Mouse (Mus musculus) granulocyte monocyte progenitor cell, adult 5-6 weeks (primary cell): ENCODE measurements around the gene Kdelr1. TPM values are rescaled to one million over a fixed set of nuclear protein-coding genes. Genes with fewer than 3 reads are reported as not detected.
A peak's percentile ranks its signal among the peaks of the same experiment; 100 is the strongest.

ENCODE experiments used
- ATAC-seq: replicated peaks from 2 replicates; pipeline ENCODE4 v1.8.0; 2016; ENCODE audit warnings: mild to moderate bottlenecking, moderate TSS enrichment, inconsistent platforms; ENCODE audit not compliant: poor library complexity, severe bottlenecking
- total RNA-seq, 2 experiments: library from RNA; stranded (forward) in 1 of 2; stranded (reverse) in 1 of 2; fragments of 200-712, 200-1000 nt in 1 of 2; fragments of >200 nt in 1 of 2; fragmentation: Nextera tagmentation in 1 of 2; gene quantifications; 2 replicates each; pipeline ENCODE4 v1.2.3; 2014 to 2017

Gene Kdelr1
- total RNA-seq, 2 experiments from 2014 or later: 72.5 to 143 TPM

DNA sequence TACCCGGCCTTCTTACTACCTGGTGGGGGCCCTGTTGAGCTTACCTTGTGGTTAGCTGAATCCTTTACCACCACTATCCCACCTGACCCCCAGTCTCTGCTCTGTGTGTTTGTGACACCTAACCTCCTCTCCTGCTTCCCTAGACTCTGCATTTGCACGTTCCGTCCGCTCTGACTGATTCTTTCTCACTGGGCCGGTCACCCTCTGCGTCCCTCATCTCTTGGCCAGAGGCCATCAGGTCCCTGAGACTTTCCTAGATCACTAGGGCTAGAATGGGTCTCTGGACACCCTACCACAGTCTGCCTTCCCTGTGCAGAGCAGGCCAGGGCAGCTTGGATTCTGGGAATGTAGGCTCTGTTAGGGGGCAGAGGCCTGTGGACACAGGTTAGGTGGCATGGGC lies 41.5 kb downstream of the Kdelr1 start:
- ATAC-seq: no peak

DNA sequence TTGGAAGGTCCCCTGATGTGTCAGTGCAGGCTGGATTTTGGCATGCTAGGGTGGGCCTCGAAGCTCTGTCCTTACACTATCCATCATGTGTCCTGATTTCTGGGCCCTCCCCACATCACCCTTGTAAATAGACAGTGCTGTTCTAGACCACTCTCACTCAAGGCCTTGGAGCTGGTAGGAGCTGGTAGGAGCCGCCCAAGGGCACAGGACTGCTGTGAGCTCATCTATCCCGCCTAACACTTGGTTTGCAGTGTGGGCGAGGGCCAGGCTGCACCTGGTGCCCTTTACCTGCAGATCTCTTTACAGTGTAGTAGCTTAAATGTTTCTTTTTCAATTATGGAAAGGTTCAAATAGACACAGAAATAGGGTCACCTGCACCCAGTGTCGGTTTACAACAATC lies 42.4 kb downstream of the Kdelr1 start:
- no peak for ATAC-seq

DNA sequence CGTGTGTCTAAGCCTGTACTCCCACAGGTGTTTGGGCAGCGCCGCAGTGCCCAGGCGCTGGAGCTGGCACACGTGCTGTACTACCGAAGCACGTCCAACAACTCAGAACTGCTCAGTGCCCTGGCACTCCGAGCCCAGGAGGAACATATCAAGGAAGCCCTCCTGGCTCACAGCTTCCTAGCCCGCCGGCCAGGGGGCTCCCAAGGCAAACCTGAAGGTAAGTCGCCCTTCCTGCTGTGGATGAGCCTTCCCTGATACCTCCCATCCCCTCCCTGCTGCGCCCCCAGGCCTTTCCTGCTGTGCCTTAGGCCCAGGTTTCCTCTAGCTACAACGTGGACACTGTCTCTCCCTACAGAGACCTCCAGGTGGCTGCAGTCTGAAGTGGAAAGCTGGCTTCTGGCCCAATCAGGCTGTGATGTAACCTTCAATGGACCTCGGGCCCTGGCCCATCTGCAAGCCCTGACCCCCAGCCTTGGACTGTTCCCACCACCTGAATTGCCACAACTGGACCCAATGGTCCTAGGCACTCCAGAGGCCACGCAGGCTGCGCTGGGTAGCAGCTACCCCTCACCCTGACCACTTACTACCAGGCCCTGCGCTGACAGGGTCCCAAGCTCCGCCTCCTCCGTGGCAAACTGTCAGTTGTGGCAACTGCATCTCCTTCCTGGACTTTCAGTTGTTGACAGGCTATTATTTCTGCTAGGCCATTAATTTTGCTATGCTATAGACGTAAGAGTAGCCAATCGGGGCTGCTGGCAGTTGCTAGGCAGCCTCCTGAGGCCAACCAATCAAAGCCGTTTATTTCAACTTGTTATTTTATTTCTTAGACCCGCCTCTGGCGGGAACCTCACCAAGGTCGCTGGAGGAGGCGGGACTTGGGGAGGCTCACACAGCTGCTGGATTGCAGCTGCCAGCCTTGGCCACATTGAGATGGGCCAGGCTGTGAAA lies 43.8 kb downstream of the Kdelr1 start:
- ATAC-seq: peak; percentile 62

DNA sequence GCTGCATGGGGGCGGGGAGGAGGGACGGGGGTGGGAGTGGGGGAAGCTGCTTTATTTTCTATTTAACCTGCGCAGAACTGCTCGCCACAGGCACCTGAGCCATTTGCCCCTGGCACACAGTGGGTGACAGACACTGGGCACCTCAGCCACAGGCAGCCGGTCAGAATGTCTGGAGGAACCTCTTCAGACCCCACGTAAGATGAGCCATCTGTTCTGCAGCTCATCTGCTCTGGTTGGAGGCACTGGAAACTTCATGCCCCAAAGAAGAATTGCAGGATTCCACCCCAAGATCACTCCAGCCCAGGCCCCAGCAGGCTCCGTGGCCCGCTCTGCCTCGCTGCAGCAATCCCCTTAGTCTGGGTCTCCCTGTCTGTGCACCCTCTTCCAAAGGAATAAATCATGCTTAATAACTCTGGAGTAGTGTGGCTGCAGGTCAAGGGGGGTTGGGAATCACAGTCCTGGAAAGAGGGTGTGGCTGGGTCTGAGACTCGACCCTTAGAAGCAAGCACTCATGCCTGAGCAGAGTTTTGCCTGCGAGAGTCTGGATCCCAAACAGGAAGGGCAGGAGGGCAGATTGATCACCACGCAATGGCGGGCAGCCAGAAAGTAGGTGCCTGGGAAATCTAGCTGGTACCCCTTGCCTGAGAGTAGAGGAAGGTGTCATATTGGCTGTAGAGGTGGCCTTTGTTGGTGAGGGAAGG lies 44.6 kb downstream of the Kdelr1 start:
- no peak for ATAC-seq

DNA sequence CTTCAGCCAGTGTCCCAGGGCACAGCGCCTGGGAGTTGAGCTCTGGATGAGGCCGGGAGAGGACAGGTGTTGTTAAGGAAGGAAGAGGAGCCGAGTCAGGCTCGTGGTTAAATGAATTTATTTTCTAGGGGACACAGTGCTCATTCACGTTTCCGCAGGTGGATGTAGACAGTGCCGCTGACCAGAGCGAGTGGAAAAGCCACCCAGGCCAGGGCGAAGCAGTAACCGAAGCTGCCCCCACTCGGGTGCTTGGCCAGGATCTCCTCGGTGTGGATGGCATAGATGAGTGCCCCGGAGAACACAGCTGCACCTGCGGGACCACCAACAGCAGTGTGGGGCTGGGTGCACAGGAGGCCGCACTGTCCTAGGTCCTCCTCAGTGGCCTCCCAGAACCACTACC lies 45.4 kb downstream of the Kdelr1 start:
- no peak for ATAC-seq

DNA sequence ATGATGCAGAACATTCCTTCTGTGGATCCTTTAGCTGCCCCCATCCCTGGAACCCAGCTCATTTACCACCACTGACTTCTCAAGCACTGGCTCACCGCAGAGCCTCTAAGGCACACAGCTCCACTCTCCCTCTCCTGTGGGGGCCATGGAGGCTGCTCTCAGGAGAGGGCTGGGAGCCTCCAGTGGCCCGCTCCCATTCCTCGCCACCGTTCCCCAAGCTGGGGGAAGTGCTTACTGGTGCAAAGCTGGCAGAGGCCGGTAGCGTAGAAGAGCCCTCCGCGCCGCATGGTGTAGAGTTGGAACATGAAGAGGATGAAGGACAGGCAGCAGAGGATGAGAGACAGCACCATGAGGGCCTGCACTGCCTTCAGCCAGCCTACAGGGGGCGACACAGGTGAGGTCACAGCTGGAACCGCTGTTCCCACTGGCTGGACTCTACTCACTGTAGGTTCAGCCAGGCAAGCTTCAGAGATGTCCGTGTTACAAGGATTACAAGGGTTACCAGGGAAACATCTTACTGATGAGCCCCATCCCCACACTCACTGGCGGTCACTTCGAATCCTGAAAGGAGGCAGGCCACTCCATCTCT lies 46.6 kb downstream of the Kdelr1 start:
- no peak for ATAC-seq

DNA sequence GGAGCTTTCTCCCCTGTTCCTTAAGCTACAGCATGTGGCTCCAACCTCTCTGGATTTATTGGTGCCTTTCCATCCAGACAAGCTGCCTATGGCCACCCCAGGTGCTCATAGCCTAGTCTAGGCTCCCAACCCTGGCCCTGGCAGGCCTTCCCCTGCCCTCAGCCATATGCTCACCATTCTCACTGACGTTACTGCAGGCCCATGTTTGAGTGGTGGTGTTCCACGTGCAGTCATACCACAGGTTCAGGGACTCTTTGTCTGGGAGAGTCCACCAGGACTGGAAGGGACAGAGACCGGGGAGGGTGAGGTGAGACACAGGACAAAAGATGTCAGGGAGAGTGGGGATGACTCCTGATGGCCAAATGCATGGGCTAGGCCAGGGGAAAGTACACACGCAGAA lies 47.2 kb downstream of the Kdelr1 start:
- ATAC-seq: no peak

DNA sequence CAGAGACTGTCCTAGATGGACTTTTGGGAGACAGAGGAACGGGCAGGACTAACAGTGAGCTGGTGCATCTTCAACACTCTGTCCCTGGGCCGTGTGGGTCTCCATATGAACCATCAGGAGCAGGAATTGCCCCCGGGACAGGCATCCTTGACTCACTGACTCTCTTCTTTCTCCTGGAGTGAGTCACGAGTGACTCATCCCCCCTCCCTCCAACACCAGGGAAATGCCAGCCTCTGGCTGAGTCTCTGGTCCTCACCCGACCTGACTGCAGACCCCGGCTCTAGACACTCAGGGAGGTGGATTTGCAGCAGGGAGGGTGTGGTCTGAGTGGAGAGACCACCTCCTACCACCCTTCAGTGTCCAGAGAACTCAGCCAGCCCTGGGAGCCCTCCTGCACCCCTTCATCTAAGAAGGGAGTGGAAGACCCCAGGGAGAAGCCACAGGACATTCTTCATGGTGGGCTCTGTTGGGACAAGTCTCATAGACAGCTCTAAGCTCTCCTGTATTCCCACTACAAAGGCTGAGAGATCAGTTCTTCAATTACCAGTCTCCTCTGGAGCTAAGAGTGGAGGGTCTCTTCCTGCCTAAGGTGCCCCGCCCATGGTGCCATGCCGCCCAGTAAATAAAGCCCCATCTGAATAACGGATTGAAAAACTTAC lies 48.1 kb downstream of the Kdelr1 start:
- no peak for ATAC-seq

DNA sequence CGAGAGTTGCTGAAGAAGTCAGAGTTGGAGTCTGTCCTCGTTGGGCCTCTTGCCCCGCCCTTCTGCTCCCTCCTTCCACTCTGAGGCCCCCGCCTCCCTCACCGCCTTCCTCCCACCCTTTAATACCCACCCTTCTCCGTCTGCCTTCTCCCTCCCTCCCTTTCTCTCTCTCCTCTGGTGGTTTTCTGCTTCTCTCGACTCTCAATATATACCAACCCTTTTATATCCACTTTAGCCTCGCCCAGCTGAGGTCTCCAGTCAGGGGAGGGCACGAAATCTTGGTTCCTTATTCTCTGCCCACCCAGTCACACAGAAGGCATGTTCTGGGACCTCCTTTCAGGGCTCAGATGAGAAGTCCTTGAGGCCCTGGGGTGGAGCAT lies 48.7 kb downstream of the Kdelr1 start, which contains the start of gene Emp3:
Gene Emp3 (minus strand): TSS at position 163 of the 380 bp plus-strand sequence.
- ATAC-seq: peak; percentile 26

DNA sequence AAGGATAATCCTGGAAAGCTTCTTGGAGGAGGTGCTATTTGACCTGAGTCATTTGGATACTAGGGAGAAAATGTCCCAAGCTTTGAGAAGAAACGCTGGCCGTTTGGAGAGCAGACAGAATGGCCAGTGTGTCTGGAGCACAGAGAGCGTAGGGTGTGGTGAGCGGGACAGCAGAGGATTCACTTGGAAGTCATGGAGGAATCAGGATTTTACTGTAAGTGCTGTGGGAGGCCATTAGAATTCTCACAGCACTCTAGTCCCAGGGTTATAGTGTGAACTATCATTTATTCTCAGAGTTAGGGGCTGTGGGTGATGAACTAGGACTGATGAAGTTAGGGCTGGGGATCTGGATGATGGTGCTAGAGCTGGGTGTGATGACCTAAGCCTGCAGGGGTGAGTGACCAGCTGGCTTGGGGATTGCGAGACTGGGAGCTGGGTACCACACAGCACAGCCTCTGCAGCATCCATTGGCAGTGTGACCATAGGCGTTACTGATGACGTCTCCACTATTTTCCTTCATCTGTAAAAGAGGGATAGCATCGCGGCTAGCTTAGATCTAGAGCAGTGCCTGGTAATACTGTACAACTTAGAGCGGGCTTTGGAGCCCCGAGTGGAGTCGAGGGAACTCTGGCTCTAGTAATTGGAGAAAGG lies 49.5 kb downstream of the Kdelr1 start:
- no peak for ATAC-seq

DNA sequence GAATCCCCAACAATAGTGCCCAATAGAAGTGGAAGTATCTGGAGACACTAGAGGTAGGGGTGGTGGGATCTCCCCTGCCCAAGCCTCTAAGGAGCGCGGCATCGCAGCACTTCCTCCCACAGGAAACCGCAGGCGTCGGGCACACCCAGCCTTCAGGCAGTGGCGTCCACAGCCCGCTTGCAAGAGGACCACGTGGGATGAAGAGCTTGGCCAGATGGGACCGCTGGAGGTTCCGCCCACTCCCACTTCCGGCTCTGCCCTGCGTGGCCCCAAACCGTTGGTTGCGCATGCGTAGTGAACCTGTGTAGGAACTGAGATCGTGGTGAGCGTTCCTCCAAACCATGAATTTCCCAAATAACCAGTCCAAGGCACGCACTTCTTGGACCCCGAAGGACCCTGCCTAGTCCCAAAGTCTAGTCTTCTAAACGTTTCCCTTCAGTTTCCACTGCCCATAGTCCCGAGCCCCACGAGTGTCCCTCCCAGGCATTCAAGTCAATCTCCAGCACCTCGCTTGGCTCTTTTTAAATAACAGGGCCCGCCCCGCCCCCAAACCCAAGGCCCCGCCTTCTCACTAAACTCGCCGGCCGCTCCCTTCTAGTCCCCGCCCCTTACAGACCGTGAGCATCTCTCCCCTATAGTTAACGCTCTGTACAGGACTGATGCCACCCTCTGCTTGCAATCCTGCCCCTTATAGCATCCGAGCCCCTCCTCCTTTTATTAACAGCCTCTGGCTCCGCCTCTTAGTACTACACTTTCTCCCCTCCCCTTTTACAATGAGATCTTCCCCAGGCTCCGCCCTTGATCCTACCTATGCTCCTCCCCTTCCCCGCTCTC lies 50.6 kb downstream of the Kdelr1 start:
- peak; percentile 57 for ATAC-seq

DNA sequence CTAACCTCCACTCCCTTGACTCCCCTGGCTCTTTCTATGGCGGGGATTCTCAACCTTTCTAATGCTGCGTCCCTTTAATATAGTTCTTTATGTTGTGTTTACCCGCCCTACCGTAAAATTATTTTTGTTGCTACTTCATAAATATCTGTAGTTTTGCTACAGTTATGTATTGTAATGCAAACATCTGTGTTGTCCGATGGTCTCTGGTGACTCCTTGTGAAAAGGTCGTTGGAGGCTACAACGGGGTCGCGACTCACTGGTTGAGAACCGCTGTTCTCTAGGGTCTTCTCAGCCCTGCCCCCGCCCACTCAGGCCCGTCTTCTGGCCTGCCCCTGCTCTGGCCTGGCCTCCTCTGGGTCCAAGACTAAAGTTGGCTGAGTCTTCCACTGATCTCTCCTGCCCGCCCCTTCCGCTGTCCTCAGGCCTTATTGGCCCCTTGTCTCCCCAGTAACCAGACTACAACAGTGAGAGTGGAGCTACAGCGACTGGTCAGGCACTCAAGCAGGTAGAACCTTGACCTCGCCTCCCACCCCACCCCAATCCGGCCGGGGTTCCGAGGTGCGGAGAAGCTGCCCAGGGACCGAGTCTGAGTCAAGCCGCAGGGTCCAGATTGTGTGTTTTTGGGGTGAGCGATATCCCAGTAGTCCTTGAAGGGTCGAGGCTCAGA lies 51.3 kb downstream of the Kdelr1 start, which contains the start of gene Ccdc114:
Gene Ccdc114 (plus strand): TSS at position 311 of the 667 bp plus-strand sequence.
- peak; percentile 25 for ATAC-seq

DNA sequence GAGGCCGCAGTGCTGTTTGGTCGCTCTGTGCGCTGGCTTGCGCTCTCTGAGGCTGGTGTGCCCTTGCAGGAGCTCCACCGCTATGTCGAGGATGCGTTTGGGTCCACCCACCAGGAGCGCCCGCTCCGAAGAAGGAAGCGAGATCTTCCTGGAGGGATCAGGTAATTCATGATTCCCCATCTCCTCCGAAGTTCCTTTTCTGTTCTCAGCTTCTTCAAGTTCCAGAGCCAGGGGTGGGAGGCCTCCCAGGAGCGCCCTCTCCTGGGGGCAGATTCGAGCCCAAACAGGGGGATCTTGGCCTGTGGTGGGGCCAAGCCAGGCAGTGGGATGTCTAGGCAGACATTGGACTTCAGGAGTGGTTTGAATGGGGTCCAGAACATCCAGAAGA lies 51.9 kb downstream of the Kdelr1 start:
- ATAC-seq: 0 out of 2 replicates have a peak, but pooled peaks have one; percentile 8

DNA sequence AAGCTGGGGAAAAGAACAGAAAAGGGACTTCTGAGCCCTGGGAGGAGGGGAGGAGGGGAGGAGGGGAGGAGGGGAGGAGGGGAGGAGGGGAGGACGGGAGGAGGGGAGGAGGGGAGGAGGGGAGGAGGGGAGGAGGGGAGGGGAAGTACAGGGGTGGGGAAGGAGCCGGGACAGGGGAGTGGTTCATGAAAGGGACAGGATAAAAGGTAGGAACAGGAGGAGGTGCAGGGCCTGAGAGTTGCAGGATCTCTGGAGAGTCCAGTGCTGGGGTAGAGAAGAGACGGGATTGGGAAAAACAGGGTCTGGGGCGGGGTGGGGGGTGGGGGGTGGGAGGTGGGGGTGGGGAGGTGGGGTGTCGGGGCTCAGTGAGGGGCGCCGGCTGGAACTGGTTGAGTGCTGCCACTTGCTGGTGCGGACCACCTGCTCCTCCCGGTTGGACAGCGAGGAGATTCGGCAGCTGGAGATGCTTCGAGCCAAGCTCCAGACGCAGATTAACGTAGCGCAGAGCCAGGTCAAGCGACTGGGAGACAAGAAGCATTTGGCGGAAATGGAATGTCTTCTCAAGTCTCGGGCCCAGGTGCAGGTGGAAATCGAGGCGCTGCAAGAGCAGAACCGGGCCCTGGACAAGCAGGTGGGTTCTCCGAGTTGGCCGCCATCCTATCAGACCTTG lies 56.2 kb downstream of the Kdelr1 start:
- no peak for ATAC-seq

DNA sequence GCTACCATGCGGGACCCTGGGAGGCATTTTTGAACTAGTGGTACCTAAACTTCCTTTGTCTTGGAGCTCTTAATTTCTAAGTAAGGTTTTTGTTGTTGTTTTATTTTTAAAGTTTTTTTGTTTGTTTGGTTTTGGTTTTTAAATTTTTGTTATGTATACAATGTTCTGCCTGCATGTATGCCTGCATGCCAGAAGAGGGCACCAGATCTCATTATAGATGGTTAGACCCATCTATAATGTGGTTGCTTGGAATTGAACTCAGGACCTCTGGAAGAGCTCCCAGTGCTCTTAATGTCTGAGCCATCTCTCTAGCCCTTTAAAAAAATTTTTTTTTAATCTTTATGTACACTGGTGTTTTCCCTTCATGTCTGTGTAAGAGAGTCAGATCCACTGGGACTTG lies 57.1 kb downstream of the Kdelr1 start:
- no peak for ATAC-seq
